Mouse (Mus musculus) NIH3T3 (cell line): ENCODE results near the gene Prss41.

Experiments
- DNase-seq: peaks from one replicate; pipeline ENCODE4 v3.0.0-alpha.2; 2012; ENCODE audit warnings: low read depth

Gene Prss41

DNA sequence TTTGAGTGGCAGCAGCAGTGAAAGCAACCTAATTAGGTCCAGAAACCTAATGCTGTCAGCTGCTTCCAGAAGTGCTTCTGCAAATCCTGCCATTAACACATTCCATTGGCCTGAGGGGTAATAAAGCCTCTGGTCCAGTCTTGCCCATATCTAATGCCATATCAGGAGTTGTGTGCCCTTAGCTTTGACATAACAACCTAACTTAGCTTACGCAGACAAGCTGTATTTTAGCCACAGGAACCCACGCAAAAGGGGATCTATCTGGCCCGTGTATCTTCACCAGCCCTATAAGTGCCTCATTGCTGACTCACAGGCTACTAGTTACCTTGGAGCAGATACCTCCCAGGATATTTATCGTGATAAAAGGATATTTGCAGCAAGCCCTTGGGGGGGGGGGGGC is 18.4 kb downstream of the Prss41 start:
- no peak for DNase-seq

DNA sequence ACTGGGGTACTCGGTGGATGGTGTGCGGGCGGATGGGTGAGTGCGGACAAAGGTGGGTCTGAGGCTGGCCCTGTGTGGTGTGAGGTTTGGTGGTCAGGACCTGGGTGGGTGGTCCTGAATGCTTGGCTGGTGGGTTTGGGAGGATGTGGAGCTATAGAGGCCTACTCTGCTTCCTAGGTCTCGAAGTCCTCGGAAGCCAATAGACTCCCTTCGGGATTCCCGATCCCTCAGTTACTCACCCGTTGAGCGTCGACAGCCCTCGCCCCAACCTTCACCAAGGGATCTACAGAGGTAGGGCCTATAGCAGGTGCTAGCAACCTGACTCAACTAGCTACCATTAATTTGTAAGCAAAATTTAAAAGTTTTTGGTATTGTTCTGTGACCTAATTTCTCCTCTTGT is 20.4 kb downstream of the Prss41 start:
- no peak for DNase-seq

GRCm38 (mm10) chr17:23823018-23823417 is 21.0 kb downstream of the Prss41 start:
- no peak for DNase-seq

DNA sequence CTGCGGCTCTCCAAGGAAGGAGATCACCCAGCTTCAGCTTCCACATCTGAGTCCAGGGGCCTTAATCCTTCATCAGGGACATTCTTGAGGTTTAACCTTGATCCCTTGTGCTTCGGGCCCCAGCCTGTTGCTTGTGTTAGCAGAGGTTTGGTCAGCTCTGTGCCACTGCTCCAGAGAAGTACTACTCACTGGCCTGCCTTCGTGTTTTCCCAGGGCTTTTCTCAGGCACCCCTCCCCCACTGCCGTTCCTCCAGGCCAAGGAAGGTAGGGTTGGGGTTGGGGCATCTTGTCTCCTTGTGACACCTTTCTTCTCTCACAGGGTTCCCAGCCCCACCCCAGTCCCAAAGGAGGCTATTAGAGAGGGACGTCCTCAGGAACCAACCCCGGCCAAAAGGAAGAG is 21.9 kb downstream of the Prss41 start:
- no peak for DNase-seq

DNA sequence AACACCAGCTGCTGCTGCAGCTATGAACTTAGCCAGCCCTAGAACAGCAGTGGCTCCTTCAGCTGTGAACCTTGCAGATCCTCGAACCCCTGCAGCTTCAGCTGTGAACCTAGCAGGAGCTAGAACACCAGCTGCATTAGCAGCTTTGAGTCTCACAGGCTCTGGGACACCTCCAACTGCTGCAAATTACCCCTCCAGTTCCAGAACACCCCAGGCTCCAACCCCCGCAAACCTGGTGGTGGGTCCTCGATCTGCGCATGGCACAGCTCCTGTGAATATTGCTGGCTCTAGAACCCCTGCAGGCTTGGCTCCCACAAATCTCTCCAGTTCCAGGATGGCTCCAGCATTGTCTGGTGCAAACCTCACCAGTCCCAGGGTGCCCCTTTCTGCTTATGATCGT is 23.2 kb downstream of the Prss41 start:
- no peak for DNase-seq

DNA sequence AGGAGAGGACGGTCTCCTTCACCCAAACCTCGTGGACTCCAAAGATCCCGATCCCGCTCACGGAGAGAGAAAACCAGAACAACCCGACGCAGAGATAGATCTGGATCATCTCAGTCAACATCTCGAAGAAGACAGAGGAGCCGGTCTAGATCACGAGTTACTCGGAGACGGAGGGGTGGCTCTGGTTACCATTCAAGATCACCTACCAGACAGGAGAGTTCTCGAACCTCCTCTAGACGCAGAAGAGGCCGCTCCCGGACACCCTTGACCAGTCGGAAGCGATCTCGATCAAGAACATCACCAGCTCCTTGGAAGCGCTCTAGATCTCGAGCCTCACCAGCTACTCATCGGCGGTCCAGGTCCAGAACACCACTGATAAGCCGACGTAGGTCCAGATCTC is 24.7 kb downstream of the Prss41 start:
- DNase-seq = no peak

- DNase-seq = no peak
These were observed 25.4 kb downstream of the Prss41 start for GRCm38 (mm10) chr17:23818579-23818978.

- DNase-seq = no peak
These were observed 28.3 kb downstream of the Prss41 start for GRCm38 (mm10) chr17:23815641-23816040.

DNA sequence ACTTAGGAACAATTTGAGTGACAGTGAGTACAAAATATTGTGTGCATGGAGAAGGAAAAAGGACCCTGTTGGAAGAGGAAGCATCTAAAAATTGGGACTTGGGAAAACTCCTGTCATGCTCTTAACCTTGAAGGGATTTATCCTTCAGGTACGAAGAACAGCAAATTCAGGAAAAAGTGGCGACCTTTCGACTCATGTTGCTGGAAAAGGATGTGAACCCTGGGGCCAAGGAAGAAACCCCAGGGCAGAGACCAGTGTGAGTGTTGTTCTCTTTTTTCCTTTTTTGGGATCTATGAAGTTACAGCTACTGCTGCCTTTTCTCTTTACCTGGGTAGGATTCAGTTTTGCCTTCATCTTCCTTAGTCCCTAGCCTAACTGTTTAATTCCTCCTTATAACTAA is 36.1 kb downstream of the Prss41 start:
- no peak for DNase-seq

DNA sequence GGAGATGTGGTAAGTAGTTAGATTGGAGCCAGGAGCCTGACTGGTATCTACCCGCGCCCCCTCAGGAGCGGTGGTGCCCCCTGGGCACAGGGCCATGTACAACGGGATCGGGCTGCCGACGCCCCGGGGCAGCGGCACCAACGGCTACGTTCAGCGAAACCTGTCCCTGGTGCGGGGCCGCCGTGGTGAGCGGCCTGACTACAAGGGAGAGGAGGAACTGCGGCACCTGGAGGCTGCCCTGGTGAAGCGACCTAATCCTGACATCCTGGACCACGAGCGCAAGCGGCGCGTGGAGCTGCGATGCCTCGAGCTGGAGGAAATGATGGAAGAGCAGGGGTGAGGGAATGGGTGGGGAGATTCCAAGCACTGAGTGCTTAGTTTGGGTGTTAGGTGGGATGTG is 37.1 kb downstream of the Prss41 start:
- no peak for DNase-seq

DNA sequence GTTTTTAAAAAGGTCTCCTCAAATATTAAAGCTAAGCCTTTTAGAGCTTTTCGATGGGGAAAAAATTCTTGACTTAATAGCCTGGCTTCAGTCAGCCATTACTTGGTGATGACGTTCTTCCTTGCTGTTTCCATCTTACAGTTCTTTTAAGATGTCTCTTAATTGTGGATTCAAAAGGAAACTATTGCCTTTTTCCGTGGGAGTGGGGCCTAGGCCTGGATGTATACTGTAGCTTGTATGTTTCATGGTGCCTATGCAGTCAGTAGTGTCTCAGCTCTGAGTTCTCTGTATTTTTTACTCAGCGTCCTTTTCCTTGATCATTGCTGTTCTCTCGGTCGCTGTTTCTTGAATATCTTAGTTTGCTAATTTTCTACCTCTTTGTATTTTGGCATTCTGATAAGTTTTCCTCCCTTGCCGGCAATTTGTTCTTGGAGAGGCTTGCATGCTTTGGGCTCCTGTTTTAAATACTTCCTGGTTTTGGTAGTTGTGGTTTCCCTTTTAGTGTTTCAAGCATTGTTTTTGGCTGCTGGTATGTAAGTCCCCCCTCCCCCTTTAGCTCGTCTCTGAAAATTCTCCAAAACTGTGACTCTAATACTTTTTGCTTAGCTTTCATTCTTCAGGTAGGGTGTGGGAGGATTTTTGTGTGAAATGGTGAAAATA is 39.4 kb downstream of the Prss41 start:
- DNase-seq = no peak

- DNase-seq = peak; percentile 93
These were observed 40.5 kb downstream of the Prss41 start for GRCm38 (mm10) chr17:23803366-23804041.

GRCm38 (mm10) chr17:23802746-23803365 is 41.1 kb downstream of the Prss41 start:
- peak; percentile 99 for DNase-seq

DNA sequence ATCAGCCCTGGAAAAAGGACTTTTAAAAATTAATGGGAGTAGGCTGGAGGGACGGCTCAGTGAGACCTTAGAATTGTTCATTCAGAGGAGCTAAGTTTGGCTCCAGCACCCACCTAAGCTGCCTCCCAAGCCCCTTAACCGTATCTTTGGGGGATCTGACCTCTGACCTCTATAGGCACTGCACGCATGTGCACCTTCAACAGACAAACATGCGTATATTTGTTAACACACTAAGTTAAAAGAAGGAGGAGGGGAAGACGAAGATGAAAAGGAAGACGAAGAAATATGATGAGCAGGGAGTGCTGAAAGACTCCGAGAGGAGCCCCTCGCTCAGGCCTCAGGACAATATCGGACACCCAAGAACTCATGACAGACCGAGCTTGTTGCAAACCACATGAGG is 42.3 kb downstream of the Prss41 start:
- no peak for DNase-seq

GRCm38 (mm10) chr17:23797316-23797715 is 46.7 kb downstream of the Prss41 start:
- DNase-seq = peak; percentile 44

DNA sequence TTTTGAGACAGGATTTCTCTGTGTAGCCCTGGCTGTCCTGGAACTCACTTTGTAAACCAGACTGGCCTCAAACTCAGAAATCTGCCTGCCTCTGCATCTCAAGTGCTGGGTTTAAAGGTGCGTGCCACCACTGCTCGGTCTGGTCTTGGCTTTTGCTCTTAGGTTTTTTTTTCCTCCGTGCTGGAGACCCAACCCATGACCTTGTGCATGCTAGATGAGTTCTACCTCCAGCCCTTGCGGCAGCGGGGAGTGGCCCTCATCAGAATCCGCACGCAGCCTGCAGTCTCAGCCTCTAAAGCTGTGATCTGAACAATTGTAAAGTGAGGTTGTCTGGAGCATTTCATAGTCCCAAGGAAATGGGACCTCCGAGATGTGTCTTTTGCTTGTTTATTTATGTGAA is 48.6 kb downstream of the Prss41 start:
- DNase-seq = no peak

DNA sequence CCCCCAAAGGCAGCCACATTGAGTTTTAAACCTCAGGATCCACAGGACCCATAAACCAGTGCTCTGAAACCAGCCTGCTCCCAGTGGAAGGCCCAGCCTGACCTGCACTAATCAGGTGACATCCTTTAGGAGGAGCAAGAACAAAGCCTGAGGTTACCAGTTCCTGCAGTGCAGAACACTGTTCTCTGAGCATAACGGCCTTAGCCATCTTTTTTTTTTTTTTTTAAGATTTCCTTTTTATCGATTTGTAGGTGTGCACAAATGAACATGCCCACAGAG is 53.0 kb downstream of the Prss41 start:
- DNase-seq = no peak

DNA sequence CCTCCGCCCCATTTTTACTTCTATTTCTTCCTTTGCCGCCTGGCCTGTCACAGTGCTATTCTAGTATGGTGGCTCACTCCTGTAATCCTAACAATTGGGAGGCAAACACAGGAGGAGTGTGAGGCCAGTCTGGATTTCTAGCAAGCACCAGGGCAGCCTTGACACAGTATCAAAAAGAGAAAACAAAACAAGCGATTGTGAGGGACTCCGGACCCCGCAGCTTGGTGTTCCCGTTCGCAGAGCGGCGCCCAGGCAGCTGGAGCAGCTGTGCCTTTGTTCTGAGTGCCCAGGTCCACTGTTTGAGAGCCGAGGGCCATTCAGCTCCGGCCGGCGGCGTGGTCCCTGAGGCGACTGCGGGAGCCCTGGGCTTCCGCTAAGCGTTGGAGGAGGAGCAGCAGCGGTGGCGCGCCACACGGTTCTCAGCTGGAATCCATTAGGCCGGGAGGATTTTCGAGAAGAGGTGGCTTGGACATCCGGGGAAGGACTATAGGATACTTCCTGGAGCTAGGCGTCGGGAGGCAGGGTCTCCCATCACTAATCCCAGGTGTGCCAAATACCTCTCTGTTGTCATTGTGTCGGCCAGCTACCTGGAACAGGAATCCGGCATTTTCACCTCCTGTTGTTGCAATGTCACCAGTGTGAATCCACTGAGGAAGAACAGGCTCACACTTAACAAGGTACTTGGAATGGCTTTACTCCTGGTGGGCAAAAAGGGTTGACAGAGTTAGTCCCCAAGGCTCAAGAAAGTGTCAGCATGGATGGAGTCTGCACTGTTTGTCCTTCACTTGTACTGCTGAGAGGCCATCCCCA is 53.5 kb downstream of the Prss41 start, which contains the start of gene Srrm2:
Gene Srrm2 (plus strand): TSS at position 264 of the 810 bp plus-strand sequence.
- DNase-seq = no peak

DNA sequence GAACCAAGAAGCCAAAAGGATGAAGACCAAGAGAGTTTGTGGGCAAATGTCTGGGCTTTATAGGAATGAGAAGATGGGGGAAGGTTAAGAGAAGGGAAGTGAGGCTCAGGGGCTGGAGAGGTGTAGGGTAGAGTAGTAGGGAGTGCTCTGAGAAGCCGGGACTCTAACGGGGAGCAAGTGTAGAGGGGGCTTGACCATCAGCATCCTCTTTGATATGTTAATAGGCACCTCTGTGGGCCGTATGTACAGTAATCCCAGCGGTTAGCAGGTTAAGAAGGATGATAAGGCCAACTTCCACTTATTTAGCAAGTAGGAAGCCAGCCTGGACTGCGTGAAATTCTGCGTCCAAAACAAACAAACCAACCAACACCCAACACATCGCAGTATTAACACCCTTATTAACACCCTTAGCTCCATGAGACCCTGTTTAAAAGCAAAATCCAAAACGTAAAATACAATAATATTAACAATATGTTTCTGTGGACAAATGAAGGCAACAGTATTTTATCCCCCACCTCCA is 54.2 kb downstream of the Prss41 start:
- DNase-seq = no peak

GRCm38 (mm10) chr17:23788973-23789372 is 55.0 kb downstream of the Prss41 start:
- peak; percentile 49 for DNase-seq
